Mouse (Mus musculus) testis, adult 2 months (tissue): ENCODE results near the gene Fam171a2.

Experiments used
- CTCF ChIP-seq: fragments of 200-500 bp; IDR thresholded peaks from 2 replicates; pipeline ENCODE4 v1.5.1; 2012; ENCODE audit warnings: low read depth, mild to moderate bottlenecking, inconsistent platforms, low read length, moderate library complexity; ENCODE audit not compliant: control insufficient read depth, insufficient read depth, insufficient replicate concordance
- POLR2A ChIP-seq: fragments of 200-500 bp; IDR thresholded peaks from 2 replicates; pipeline ENCODE4 v1.6.1; 2012; ENCODE audit warnings: low read depth, mild to moderate bottlenecking, inconsistent platforms, low read length, moderate library complexity; ENCODE audit not compliant: control insufficient read depth

DNA sequence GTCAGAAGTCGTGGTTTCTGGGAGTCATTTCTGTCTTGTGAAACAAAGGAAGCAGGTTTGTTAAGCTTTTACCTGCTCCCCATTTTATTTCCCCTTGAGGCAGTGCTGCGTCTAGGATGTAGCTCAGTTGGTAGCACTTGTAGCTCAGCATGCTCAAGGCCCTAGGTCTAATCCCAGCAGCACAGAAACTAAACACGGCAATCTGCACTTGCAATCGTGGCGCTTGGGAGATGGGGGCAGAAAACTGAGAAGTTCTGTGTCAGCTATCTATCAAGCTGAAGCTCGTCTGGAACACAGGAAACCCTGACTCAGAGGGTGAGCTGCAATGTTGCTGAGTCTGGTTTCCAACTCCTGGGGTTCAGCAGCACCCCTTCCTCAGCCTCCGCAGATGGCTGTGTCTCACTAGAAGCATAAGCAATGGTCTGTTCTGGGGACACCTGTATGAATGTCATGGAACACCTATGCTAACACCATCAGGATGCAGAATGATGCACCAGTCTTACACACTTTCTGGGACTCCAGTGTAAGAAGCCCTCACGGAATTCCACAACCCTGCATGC is 18.4 kb downstream of the Fam171a2 start:
- TF ChIP-seq CTCF (no peak), POLR2A (no peak)
